Mouse (Mus musculus) limb, embryonic 13.5 days (tissue): ENCODE measurements around the gene Eif1. TPM values are rescaled to one million over a fixed set of nuclear protein-coding genes. Genes with fewer than 3 reads are reported as not detected.
"Not testable (repeated sequence)": the region's sequence is repeated elsewhere in the genome, so short reads cannot be mapped to it uniquely, and the experiment has no call there.

Source experiments
- ATAC-seq: fragments of 200-750 bp; cut with Nextera tagmentation; 2 replicates; pipeline ENCODE4 v1.8.0; 2017; ENCODE audit warnings: low read depth, moderate number of reproducible peaks, moderate TSS enrichment; ENCODE audit not compliant: low FRiP score
- H3K27ac ChIP-seq: fragments of 300-500 bp; sonication (generic); 2 replicates; pipeline ENCODE4 v1.5.1; 2015; ENCODE audit warnings: inconsistent platforms, mild to moderate bottlenecking, moderate library complexity
- H3K27me3 ChIP-seq: fragments of 300-500 bp; sonication (generic); 2 replicates; pipeline ENCODE4 v1.6.1; 2015; ENCODE audit warnings: mild to moderate bottlenecking, inconsistent platforms
- H3K36me3 ChIP-seq: fragments of 300-500 bp; sonication (generic); 2 replicates; pipeline ENCODE4 v1.6.1; 2015; ENCODE audit warnings: inconsistent platforms, mild to moderate bottlenecking, moderate library complexity
- H3K4me1 ChIP-seq: fragments of 300-500 bp; sonication (generic); 2 replicates; pipeline ENCODE4 v1.6.1; 2015; ENCODE audit warnings: inconsistent platforms
- H3K4me2 ChIP-seq: fragments of 300-500 bp; sonication (generic); replicated peaks from 2 replicates; pipeline ENCODE4 v1.6.1; 2015; ENCODE audit warnings: inconsistent platforms, mild to moderate bottlenecking, moderate library complexity
- H3K4me3 ChIP-seq: fragments of 300-500 bp; sonication (generic); 2 replicates; pipeline ENCODE4 v1.5.1; 2015; ENCODE audit warnings: moderate library complexity, mild to moderate bottlenecking, inconsistent platforms
- H3K9ac ChIP-seq: fragments of 300-500 bp; sonication (generic); 2 replicates; pipeline ENCODE4 v1.6.1; 2015; ENCODE audit warnings: mild to moderate bottlenecking, inconsistent platforms
- H3K9me3 ChIP-seq: fragments of 300-500 bp; sonication (generic); 2 replicates; pipeline ENCODE4 v1.6.1; 2016; ENCODE audit warnings: inconsistent platforms
- WGBS: fragments of 180-500 bp; shearing (Covaris S2); methylation state at CpG from one replicate; pipeline ENCODE4 v1.1.7; 2015; 5-methylcytosine and 5-hydroxymethylcytosine counted together
- polyA plus RNA-seq: library from polyadenylated mRNA; unstranded; fragments of >200 nt; fragmentation: Nextera tagmentation; extraction: Ambion mirVana; gene quantifications from 2 replicates; pipeline ENCODE4 v1.2.1, GENCODE M21; 2015

The Eif1 gene
- polyA plus RNA-seq, 1 experiment from 2014 or later: 1,631 TPM

DNA sequence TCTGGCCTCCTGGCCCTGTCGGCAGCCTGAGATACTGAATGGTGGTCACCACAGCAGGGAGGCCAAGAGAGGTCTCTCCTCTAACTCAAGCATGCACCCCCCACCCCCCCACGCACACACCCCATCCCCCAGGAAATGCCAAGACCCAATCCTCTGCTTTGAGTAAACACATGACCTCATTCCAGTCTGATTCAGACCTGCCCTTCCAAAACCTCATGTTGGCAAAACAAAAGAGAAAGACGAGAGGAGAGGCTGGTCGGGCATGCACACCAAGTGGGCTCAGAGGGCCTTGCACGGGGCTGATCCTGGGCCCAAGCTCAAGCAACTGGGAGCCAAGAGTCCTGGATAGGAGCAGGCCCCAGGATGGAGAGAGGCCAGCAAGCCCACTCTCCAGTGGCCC, 29.4 kb upstream of the Eif1 start:
- Histone ChIP-seq H3K36me3 (no peaks in the 10 kb centered on the region), H3K4me2 (no peak overlapping the region), H3K27me3 (no peaks in the 10 kb centered on the region), H3K4me3 (no peak overlapping the region), H3K9me3 (no peaks in the 10 kb centered on the region), H3K4me1 (peaks cover 5% of the 10 kb centered on the region; the same call in 1 of the 2 replicates), H3K27ac (peak overlapping the region; percentile 44; the same call in 1 of the 2 replicates), H3K9ac (0 out of 2 replicates have a peak overlapping the region, but pooled peaks have one; percentile 31)
- WGBS: 51% methylated on average over 5 of the region's 5 CpGs
- no peak for ATAC-seq

DNA sequence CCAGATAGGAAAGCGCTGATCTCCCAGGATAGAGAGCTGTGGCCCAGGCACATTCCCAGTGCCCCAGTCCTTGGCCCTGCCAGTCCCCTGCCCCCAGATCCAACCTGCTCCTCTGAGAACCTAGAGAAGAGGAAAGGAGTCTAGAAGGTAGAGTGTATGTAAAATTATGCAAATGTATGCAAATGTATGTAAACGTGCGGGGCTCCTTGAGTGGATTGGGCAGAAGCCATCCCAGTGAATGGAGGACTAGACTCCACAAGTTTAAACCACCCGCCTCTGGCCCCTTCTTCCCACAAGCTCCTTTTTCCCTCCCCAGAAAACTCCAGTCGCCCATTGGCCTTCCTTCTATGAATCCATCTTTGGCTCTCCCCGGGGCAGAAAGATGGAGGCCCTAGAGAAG, 26.8 kb upstream of the Eif1 start:
- Histone ChIP-seq H3K27ac (no peak overlapping the region), H3K27me3 (no peaks in the 10 kb centered on the region), H3K4me3 (no peak overlapping the region), H3K9me3 (no peaks in the 10 kb centered on the region), H3K4me2 (no peak overlapping the region), H3K9ac (no peak overlapping the region), H3K36me3 (no peaks in the 10 kb centered on the region), H3K4me1 (peaks cover 5% of the 10 kb centered on the region)
- WGBS: 64% methylated on average over 6 of the region's 6 CpGs
- ATAC-seq: no peak

DNA sequence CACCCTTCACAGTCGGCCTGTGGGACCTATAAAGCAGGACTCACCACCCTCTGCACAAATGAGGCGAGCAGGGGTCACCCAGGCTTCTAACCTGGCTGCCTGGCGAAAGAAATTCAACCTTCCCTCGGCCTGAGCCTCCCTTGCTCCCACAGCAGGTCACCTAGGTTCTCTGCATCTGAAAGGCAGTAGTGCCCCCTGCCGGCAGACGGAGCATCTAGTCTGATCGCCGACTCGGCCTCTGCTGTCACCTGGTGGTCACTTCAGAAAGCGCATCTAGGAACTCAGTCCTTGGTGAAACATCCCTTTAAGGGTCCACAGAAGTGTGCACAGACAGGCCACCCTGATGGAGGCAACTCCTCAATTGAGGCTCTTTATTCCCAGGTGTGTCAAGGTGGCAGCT, 24.4 kb upstream of the Eif1 start:
- Histone ChIP-seq H3K9me3 (no peaks in the 10 kb centered on the region), H3K4me1 (peaks cover 2% of the 10 kb centered on the region), H3K36me3 (no peaks in the 10 kb centered on the region), H3K4me3 (no peak overlapping the region), H3K4me2 (no peak overlapping the region; the same call in 1 of the 2 replicates), H3K9ac (no peak overlapping the region), H3K27ac (no peak overlapping the region), H3K27me3 (no peaks in the 10 kb centered on the region)
- no peak for ATAC-seq
- 5% methylated on average over 10 of the region's 10 CpGs for WGBS

DNA sequence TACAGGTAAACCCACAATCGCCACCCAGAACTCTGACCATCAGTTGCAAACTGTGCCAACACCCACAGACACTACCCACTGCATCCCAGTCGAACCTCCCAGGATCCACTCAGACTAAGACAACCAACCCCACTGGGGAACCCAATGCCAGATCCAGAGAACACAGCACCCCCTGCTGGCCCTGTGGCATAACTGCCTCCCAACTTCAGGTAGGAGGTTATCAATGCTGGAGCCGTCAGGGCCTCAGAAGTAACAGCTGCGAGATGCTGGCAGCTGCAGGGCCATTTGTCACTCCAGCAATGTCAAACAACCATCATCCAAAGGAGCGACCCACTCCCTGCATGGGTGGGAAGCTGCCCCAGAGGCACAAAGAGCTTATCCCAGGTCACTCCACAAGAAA, 21.9 kb upstream of the Eif1 start:
- Histone ChIP-seq H3K36me3 (no peaks in the 10 kb centered on the region), H3K4me1 (no peaks in the 10 kb centered on the region; the same call in 1 of the 2 replicates), H3K9me3 (no peaks in the 10 kb centered on the region), H3K4me3 (peak overlapping the region; percentile 15; the same call in 1 of the 2 replicates), H3K27ac (no peak overlapping the region), H3K4me2 (peak overlapping the region; percentile 49), H3K27me3 (0 out of 2 replicates have a peak, but pooled peaks cover 2% of the 10 kb centered on the region), H3K9ac (no peak overlapping the region)
- ATAC-seq: no peak
- 34% methylated on average over 5 of the region's 5 CpGs for WGBS

GRCm38 (mm10) chr11:100298274-100299036, 21.2 kb upstream of the Eif1 start:
- H3K9ac ChIP-seq: no peak overlapping the region
- H3K4me3 ChIP-seq: peak overlapping the region; percentile 15; the same call in 1 of the 2 replicates
- 19% methylated on average over 18 of the region's 18 CpGs for WGBS
- no peak for ATAC-seq
- no peaks in the 10 kb centered on the region; the same call in 1 of the 2 replicates for H3K4me1 ChIP-seq
- no peaks in the 10 kb centered on the region for H3K36me3 ChIP-seq
- H3K4me2 ChIP-seq: peak overlapping the region; percentile 49
- H3K27me3 ChIP-seq: 0 out of 2 replicates have a peak, but pooled peaks cover 2% of the 10 kb centered on the region
- H3K9me3 ChIP-seq: no peaks in the 10 kb centered on the region
- H3K27ac ChIP-seq: no peak overlapping the region

GRCm38 (mm10) chr11:100300293-100300692, 19.4 kb upstream of the Eif1 start:
- Histone ChIP-seq H3K27me3 (0 out of 2 replicates have a peak, but pooled peaks cover 2% of the 10 kb centered on the region), H3K9me3 (no peaks in the 10 kb centered on the region), H3K4me3 (no peak overlapping the region), H3K27ac (no peak overlapping the region), H3K9ac (no peak overlapping the region), H3K4me2 (0 out of 2 replicates have a peak overlapping the region, but pooled peaks have one; percentile 9), H3K36me3 (no peaks in the 10 kb centered on the region), H3K4me1 (no peaks in the 10 kb centered on the region; the same call in 1 of the 2 replicates)
- no peak for ATAC-seq
- 11% methylated on average over 5 of the region's 5 CpGs for WGBS

DNA sequence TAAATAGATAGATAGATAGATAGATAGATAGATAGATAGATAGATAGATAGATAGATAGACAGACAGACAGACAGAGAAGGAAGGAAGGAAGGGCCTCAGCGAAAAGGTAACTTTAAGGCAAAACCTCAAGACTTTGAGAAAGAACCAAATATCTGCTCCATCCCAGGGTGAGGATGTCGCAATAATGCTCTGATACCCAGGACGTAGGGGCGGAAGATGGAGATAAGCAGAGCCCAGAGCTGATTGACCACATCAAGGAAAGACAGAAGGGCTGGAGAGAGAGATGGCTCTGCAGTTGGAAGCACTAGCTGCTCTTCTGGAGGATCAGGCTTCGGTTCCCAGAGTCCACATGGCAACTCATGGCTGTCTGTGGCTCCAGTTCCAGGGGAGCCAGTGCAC, 18.4 kb upstream of the Eif1 start:
- Histone ChIP-seq H3K36me3 (no peaks in the 10 kb centered on the region), H3K9me3 (no peaks in the 10 kb centered on the region), H3K27me3 (0 out of 2 replicates have a peak, but pooled peaks cover 2% of the 10 kb centered on the region), H3K4me3 (no peak overlapping the region), H3K9ac (no peak overlapping the region), H3K27ac (no peak overlapping the region), H3K4me1 (no peaks in the 10 kb centered on the region; the same call in 1 of the 2 replicates), H3K4me2 (no peak overlapping the region)
- no peak for ATAC-seq
- 89% methylated on average over 5 of the region's 5 CpGs for WGBS

- Histone ChIP-seq H3K27ac (no peak overlapping the region), H3K27me3 (no peaks in the 10 kb centered on the region), H3K4me3 (no peak overlapping the region), H3K36me3 (no peaks in the 10 kb centered on the region), H3K4me2 (no peak overlapping the region), H3K9me3 (no peaks in the 10 kb centered on the region), H3K4me1 (no peaks in the 10 kb centered on the region), H3K9ac (no peak overlapping the region)
- no peak for ATAC-seq
- WGBS: 86% methylated on average over 5 of the region's 5 CpGs
Observed at GRCm38 (mm10) chr11:100307900-100308299, 11.8 kb upstream of the Eif1 start.

GRCm38 (mm10) chr11:100308672-100309071, 11.0 kb upstream of the Eif1 start:
- ATAC-seq, H3K9me3 ChIP-seq, H3K9ac ChIP-seq, H3K4me3 ChIP-seq, H3K4me2 ChIP-seq, H3K27ac ChIP-seq, H3K4me1 ChIP-seq, H3K36me3 ChIP-seq, H3K27me3 ChIP-seq: not testable (repeated sequence)
- 85% methylated on average over 6 of the region's 6 CpGs for WGBS

DNA sequence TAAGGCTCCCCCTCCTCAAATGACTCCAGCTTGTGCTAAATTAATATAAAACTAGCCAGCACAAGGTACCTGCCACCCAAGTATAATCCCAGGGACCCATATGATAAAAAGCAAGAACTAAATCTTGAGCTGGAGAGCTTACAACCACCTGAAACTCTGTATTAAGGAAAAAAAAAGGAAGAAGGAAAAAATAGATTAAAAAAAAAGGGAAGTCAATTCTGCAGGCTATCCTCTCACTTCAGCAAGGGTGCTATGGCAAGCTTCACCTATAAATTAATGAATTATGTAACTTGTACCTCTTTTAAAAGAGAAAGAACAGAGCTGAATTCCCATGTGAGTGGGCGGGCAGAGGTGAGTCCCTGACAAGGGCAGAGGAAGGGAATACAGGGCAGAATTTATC, 8.0 kb upstream of the Eif1 start:
- H3K27me3 ChIP-seq: no peaks in the 10 kb centered on the region
- no peak for ATAC-seq
- H3K9ac ChIP-seq: no peak overlapping the region
- H3K36me3 ChIP-seq: no peaks in the 10 kb centered on the region
- H3K27ac ChIP-seq: no peak overlapping the region
- H3K4me2 ChIP-seq: no peak overlapping the region
- WGBS: 86% methylated on average over 1 of the region's 1 CpGs
- no peaks in the 10 kb centered on the region for H3K9me3 ChIP-seq
- H3K4me1 ChIP-seq: no peaks in the 10 kb centered on the region
- no peak overlapping the region for H3K4me3 ChIP-seq

- ATAC-seq: no peak
- Histone ChIP-seq H3K4me2 (no peak overlapping the region), H3K27me3 (no peaks in the 10 kb centered on the region), H3K36me3 (no peaks in the 10 kb centered on the region), H3K9ac (no peak overlapping the region; the same call in 1 of the 2 replicates), H3K27ac (no peak overlapping the region), H3K4me1 (no peaks in the 10 kb centered on the region), H3K4me3 (no peak overlapping the region), H3K9me3 (no peaks in the 10 kb centered on the region)
- WGBS: 34% methylated on average over 5 of the region's 5 CpGs
Observed at GRCm38 (mm10) chr11:100312096-100312679, 7.5 kb upstream of the Eif1 start.

DNA sequence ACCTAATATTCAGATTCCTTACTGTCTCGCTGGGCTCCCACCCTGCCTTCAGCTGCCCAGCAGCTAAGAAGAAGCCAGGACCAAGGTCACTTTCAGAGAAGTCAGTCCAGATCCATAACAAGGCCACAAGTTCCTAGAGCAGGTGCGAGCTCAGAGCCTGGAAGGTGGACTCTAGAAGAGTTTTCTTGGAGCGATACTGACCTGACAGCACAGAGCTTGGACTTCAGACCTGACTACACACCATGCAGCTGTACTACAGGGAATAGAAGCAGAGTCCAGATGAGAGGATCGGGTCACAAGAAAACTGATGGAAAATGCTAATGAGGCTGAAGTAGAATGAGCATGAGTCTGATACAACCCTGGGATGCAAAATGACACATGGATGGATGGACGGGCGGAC, 6.3 kb upstream of the Eif1 start:
- Histone ChIP-seq H3K4me2 (no peak overlapping the region), H3K36me3 (no peaks in the 10 kb centered on the region), H3K27me3 (no peaks in the 10 kb centered on the region), H3K4me1 (no peaks in the 10 kb centered on the region), H3K4me3 (no peak overlapping the region), H3K27ac (no peak overlapping the region), H3K9me3 (no peaks in the 10 kb centered on the region), H3K9ac (no peak overlapping the region)
- ATAC-seq: no peak
- WGBS: 92% methylated on average over 6 of the region's 6 CpGs
